Mouse (Mus musculus) cerebellum, adult 2 months (tissue): Measurements from ENCODE around the gene Cemip2. TPM values are rescaled to one million over a fixed set of nuclear protein-coding genes. Genes with fewer than 3 reads are reported as not detected.

ENCODE experiments used
- DNase-seq, 2 experiments: peaks; one replicate each; pipeline ENCODE4 v3.0.0; 2021
- H3K27ac ChIP-seq: fragments of 200-500 bp; 2 replicates; pipeline ENCODE4 v1.5.1; 2012; ENCODE audit warnings: low read length, control low read depth, inconsistent platforms; ENCODE audit not compliant: insufficient read depth
- H3K27me3 ChIP-seq: fragments of 200-500 bp; 2 replicates; pipeline ENCODE4 v1.6.1; 2012; ENCODE audit warnings: inconsistent platforms, mild to moderate bottlenecking, low read length, moderate library complexity; ENCODE audit not compliant: control insufficient read depth, insufficient read depth
- H3K4me1 ChIP-seq: fragments of 200-500 bp; 2 replicates; pipeline ENCODE4 v1.6.1; 2011; ENCODE audit warnings: low read length; ENCODE audit not compliant: control insufficient read depth, insufficient read depth
- H3K4me3 ChIP-seq: fragments of 200-500 bp; replicated peaks from 2 replicates; pipeline ENCODE3; 2011; ENCODE audit warnings: mild to moderate bottlenecking, low read depth, low read length, control low read depth; ENCODE audit not compliant: insufficient read depth
- CTCF ChIP-seq: fragments of 200-500 bp; IDR thresholded peaks from 2 replicates; pipeline ENCODE4 v1.5.1; 2011; ENCODE audit warnings: low read depth, mild to moderate bottlenecking, control low read depth, low read length, moderate library complexity, borderline replicate concordance; ENCODE audit not compliant: insufficient read depth
- POLR2A ChIP-seq: fragments of 200-500 bp; IDR thresholded peaks from 2 replicates; pipeline ENCODE4 v1.6.1; 2011; ENCODE audit warnings: low read length, control low read depth, borderline replicate concordance; ENCODE audit not compliant: insufficient read depth
- WGBS: fragments of 180-500 bp; shearing (Covaris S2); methylation state at CpG from one replicate; pipeline ENCODE4 v1.1.7; 2018; 5-methylcytosine and 5-hydroxymethylcytosine counted together
- polyA plus RNA-seq: library from polyadenylated mRNA; depleted of rRNA; stranded (reverse); fragments of >200 nt; gene quantifications from 2 replicates; pipeline ENCODE4 v1.2.3, GENCODE M21; 2012; rRNA removed

The Cemip2 gene
- polyA plus RNA-seq, 1 experiment = 9.9 TPM

DNA sequence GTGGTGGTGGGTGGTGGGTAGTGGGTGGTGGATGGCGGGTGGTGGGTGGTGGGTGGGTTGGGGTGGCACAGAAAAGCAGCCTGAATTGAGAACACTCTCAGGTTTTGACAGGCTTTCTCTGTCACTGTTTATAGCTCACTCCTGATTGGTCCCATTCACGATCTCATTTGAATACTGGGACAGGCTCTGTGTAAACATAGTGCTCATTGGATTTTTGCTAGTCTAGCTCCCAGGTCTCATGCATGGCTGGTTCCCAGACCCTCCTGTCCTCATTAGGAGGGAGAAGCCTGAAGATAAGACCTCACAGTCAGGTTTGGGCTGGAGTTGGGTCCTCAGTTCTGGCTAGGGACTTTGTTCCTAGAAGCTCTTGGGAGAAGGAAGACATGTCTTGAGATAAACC, 105.8 kb downstream of the Cemip2 start:
- H3K27ac ChIP-seq = no peak overlapping the region
- 65% methylated on average over 2 of the region's 2 CpGs for WGBS
- peaks cover 8% of the 10 kb centered on the region for H3K4me1 ChIP-seq
- TF ChIP-seq POLR2A (no peak), CTCF (no peak)
- H3K4me3 ChIP-seq = no peak overlapping the region
- H3K27me3 ChIP-seq = no peaks in the 10 kb centered on the region
- no peak for DNase-seq

DNA sequence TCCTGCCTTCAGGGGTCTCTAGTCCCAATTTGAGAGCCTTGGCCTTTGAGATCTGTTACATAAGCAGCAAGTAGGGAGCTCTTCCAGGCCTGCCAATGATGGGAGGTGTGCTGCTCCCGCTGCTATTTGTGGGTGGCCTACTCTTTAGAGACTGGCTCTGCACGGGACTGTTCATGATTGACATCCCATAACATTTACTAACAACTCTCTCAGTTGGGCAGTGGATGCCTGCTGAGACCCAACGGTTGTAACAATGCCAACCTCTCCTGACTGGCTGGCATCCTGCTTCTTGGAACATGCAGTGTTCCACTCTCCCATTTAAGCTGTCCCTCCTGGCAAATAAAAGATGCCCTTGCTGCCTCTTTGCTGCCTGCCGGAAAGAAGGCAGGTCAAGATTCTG, 106.2 kb downstream of the Cemip2 start:
- Histone ChIP-seq H3K27ac (no peak overlapping the region), H3K27me3 (no peaks in the 10 kb centered on the region), H3K4me1 (peaks cover 8% of the 10 kb centered on the region), H3K4me3 (no peak overlapping the region)
- TF ChIP-seq POLR2A (no peak), CTCF (no peak)
- DNase-seq = peak; percentile 60 to 74
- WGBS = 9% methylated on average over 4 of the region's 4 CpGs

DNA sequence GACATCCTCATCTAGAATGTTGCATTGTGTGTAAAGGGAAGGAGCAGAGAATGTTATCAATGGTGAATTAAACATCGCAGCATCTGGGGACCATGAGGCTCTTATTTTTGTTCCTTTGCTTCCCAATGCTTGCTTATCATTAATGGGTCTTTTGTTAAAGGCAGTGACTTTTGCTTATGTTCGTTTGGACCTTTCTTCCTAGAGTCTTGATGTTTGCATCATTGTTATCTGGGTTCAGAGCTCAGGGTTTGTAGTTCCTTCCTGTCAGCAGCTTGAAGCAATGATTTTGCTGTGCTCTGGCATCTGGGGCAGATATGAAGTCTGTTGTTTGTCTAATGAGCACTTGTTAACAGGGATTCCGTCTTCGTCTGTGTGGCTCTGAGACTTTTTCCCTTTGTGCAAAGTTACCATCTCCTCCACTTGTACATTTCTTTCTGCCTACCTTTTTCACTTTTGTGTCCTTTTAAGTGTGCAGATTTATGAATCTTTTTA, 108.1 kb downstream of the Cemip2 start:
- H3K4me1 ChIP-seq = peaks cover 8% of the 10 kb centered on the region
- DNase-seq = no peak
- H3K27ac ChIP-seq = no peak overlapping the region
- no peaks in the 10 kb centered on the region for H3K27me3 ChIP-seq
- WGBS = 90% methylated on average over 4 of the region's 4 CpGs
- H3K4me3 ChIP-seq = no peak overlapping the region
- no peak for TF ChIP-seq CTCF
- no peak for TF ChIP-seq POLR2A

DNA sequence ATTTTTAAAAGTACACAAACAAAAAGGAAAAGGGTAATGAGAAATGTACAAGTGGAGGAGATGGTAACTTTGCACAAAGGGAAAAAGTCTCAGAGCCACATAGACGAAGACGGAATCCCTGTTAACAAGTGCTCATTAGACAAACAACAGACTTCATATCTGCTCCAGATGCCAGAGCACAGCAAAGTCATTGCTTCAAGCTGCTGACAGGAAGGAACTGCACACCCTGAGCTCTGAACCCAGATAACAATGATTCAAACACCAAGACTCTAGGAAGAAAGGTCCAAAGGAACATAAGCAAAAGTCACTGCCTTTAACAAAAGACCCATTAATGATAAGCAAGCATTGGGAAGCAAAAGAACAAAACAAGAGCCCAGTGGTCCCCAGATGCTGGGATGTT, 112.6 kb downstream of the Cemip2 start:
- Histone ChIP-seq H3K4me1 (no peaks in the 10 kb centered on the region), H3K27ac (no peak overlapping the region), H3K4me3 (no peak overlapping the region), H3K27me3 (no peaks in the 10 kb centered on the region)
- no peak for DNase-seq
- WGBS = 95% methylated on average over 2 of the region's 2 CpGs
- TF ChIP-seq POLR2A = no peak

DNA sequence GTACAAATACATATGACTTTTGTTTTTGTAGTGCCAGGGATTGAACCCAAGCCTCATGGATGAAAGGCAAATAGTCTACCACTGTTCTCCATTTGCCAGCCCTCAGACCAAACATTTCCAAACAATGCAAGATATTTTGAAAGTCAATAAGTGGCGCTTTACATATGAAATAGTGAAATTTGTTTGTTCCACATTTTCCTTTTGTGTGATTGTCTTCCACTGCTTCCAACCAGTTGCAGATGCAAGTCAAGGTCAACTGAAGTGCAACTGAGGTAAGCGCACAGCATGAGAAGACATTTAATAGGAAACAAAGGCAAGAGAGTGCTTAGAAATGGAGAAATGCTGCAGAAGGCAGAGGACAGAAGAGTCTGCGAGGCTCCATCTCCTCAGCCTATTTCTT, 116.7 kb downstream of the Cemip2 start:
- no peak for DNase-seq
- no peak overlapping the region for H3K27ac ChIP-seq
- no peak overlapping the region for H3K4me3 ChIP-seq
- no peaks in the 10 kb centered on the region for H3K4me1 ChIP-seq
- no peaks in the 10 kb centered on the region for H3K27me3 ChIP-seq
- TF ChIP-seq CTCF (no peak), POLR2A (no peak)
- 96% methylated on average over 3 of the region's 3 CpGs for WGBS

DNA sequence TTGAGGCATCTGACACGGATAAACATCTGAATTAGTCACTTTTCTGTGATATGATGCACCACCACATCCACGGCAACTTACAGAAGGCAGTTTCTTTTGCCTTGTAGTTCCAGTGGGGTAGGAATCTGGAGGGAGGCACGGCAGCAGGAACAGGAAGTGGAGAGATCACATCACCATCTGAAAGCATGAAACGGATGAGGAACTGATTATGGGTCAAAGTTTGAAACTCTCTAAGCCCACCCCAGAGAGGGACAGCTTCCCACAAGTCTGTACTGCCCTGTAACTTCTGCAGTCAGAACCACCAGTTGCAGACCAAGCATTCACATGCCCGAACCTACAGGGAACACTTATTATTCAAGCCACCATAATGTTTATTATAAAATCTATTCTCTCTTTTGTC, 117.4 kb downstream of the Cemip2 start:
- WGBS = 90% methylated on average over 5 of the region's 5 CpGs
- TF ChIP-seq CTCF = no peak

DNA sequence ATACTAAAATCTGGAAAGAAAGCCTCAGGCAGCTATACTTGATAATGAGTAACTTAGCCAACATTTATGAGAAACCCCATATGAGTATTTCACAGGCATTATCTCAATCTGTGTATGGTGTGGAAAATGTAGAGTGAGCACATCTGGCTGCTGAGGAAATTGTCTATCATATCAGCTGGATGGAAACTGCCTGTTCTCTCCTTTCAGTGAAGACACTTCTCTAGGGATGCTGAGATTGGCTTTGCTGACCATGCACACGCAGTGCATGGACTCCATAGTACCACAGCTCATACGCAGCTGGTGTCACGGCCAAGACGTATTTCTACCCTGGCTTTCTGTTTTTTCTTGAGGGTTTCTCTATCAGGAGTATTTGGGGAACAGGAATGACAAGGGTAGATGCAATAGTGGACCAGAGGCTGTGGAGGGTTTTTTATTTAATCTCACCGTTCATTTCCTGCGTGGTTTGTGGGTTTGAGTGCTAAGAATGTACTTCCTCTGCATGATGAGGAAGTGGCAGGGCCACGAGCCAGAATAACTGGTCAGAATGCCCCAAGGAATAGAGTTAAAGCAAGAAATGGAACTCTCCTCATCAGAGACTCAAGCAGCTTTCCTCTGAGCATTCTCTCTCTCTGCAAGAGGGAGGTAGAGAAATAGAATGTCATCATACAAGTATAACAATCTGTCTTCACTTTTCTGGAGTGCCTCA, 119.1 kb downstream of the Cemip2 start:
- Histone ChIP-seq H3K4me1 (no peaks in the 10 kb centered on the region), H3K27ac (no peak overlapping the region), H3K4me3 (no peak overlapping the region), H3K27me3 (no peaks in the 10 kb centered on the region)
- WGBS = 83% methylated on average over 7 of the region's 7 CpGs
- no peak for DNase-seq
- no peak for TF ChIP-seq POLR2A
- no peak for TF ChIP-seq CTCF

More for the DNA sequence above, 117.4 kb downstream of the Cemip2 start:
- H3K27ac ChIP-seq = no peak overlapping the region
- no peaks in the 10 kb centered on the region for H3K27me3 ChIP-seq
- no peak overlapping the region for H3K4me3 ChIP-seq
- H3K4me1 ChIP-seq = no peaks in the 10 kb centered on the region
- DNase-seq = no peak

DNA sequence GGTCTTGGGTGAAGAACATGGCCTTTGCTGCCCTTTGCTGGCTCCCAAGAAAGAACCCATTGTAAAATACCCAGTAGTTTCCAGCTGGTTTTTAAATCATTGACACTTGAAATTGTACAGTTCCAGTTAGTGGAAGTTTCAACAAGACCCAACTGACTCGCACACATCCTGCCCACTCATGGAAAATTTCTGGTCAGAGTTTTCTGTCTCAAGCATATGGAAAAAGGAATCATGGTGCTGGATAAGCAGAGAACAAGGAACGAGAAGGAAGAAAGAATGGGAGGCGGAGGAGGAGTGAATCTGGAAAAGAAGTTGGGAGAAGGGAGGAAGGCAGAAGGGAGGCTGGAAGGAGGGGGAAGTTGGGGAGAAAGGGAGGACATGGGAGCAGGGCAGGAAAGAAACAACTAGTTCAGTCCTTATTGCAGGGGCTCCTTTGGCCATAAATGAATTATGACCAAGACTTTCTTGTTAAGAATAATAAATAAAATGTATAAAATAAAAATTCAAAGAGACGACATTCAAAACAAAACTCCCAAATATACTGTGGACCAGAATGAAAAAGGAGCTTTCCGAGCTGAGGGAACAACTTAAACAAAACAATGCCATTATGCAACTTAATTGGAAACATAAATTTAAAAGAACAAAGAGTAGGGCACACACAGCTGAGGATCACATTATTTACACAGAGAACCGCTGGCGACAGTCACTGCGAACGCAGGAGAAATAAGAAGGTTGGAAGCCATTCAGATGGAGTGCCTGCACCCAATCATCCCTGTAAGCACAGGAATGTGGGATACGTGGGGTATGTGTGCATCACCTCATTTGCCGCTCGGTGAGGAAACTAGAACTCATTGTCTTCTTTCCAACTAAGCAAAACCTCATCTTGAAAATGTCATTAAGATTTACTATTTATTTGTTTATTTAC, 120.1 kb downstream of the Cemip2 start:
- no peak for DNase-seq
- WGBS = 85% methylated on average over 12 of the region's 12 CpGs
- TF ChIP-seq CTCF (no peak), POLR2A (no peak)
- Histone ChIP-seq H3K27ac (no peak overlapping the region), H3K27me3 (no peaks in the 10 kb centered on the region), H3K4me1 (no peaks in the 10 kb centered on the region), H3K4me3 (no peak overlapping the region)

Other genes with a start within 250 kb of the Cemip2 start
- 31.2 and 33.0 TPM in 2 replicates for gene 1110059E24Rik, start 125.4 kb upstream of the Cemip2 start, polyA plus RNA-seq
- gene Abhd17b, start 125.2 kb upstream of the Cemip2 start, polyA plus RNA-seq = 45.4 and 46.6 TPM in 2 replicates